Mouse (Mus musculus) splenic B cell, adult 2 months (primary cell): ENCODE measurements around the gene BC030870.

Experiments
- DNase-seq: peaks from one replicate; pipeline ENCODE4 v3.0.0-alpha.2; 2011; ENCODE audit warnings: low read depth, low spot score
- H3K27me3 ChIP-seq: 2 replicates; pipeline ENCODE4 v1.6.1; 2012; ENCODE audit warnings: mild to moderate bottlenecking, low read length, moderate library complexity, mixed read lengths; ENCODE audit not compliant: control insufficient read depth, poor library complexity, insufficient read depth, severe bottlenecking
- H3K36me3 ChIP-seq: 2 replicates; pipeline ENCODE4 v1.6.1; 2012; ENCODE audit warnings: mild to moderate bottlenecking, low read length, moderate library complexity, mixed read lengths; ENCODE audit not compliant: control insufficient read depth, poor library complexity, insufficient read depth, severe bottlenecking

The BC030870 gene

GRCm38 (mm10) chr8:65056722-65057121 is 72.6 kb downstream of the BC030870 start:
- DNase-seq = no peak
- no peaks in the 10 kb centered on the region for H3K36me3 ChIP-seq
- no peaks in the 10 kb centered on the region for H3K27me3 ChIP-seq

- DNase-seq = no peak
- no peaks in the 10 kb centered on the region for H3K27me3 ChIP-seq
- no peaks in the 10 kb centered on the region for H3K36me3 ChIP-seq
Observed at GRCm38 (mm10) chr8:65053968-65054367, 75.4 kb downstream of the BC030870 start.

GRCm38 (mm10) chr8:65053554-65053953 is 75.8 kb downstream of the BC030870 start:
- DNase-seq = no peak
- no peaks in the 10 kb centered on the region for H3K27me3 ChIP-seq
- H3K36me3 ChIP-seq = no peaks in the 10 kb centered on the region

- DNase-seq = no peak
- H3K36me3 ChIP-seq = no peaks in the 10 kb centered on the region
- no peaks in the 10 kb centered on the region for H3K27me3 ChIP-seq
Observed at GRCm38 (mm10) chr8:65047801-65048200, 81.6 kb downstream of the BC030870 start.

GRCm38 (mm10) chr8:65047193-65047592 is 82.2 kb downstream of the BC030870 start:
- no peaks in the 10 kb centered on the region for H3K27me3 ChIP-seq
- no peaks in the 10 kb centered on the region for H3K36me3 ChIP-seq
- DNase-seq = no peak

- no peak for DNase-seq
- no peaks in the 10 kb centered on the region for H3K36me3 ChIP-seq
Observed at GRCm38 (mm10) chr8:65046565-65046964, 82.8 kb downstream of the BC030870 start.

GRCm38 (mm10) chr8:65037117-65037533 is 92.2 kb downstream of the BC030870 start, which contains the start of gene Apela:
Gene Apela (minus strand): TSS chr8:65037336.
- no peaks in the 10 kb centered on the region for H3K27me3 ChIP-seq
- no peaks in the 10 kb centered on the region for H3K36me3 ChIP-seq
- no peak for DNase-seq

More at GRCm38 (mm10) chr8:65046565-65046964, 82.8 kb downstream of the BC030870 start:
- no peaks in the 10 kb centered on the region for H3K27me3 ChIP-seq
